Mouse (Mus musculus): Measurements from ENCODE around the gene Hist1h3f.

- no peak for TF ChIP-seq CTCF (IDR thresholded peaks at IDR 0.05; ENCODE audit: low read depth)
- no peak for TF ChIP-seq EP300 (IDR thresholded peaks at IDR 0.05; ENCODE audit: low read depth)
Observed at GRCm38 (mm10) chr13:23502031-23502567, 41.8 kb upstream of the Hist1h3f start.
